Mouse (Mus musculus) forebrain, embryonic 14.5 days (tissue): ENCODE measurements around the gene Pdilt. TPM values are rescaled to one million over a fixed set of nuclear protein-coding genes. Genes with fewer than 3 reads are reported as not detected.
"Not testable (repeated sequence)": the region's sequence is repeated elsewhere in the genome, so short reads cannot be mapped to it uniquely, and the experiment has no call there.

ENCODE experiments used
- ATAC-seq: fragments of 200-750 bp; cut with Nextera tagmentation; 2 replicates; pipeline ENCODE4 v1.8.0; 2017; ENCODE audit warnings: mild to moderate bottlenecking, moderate library complexity
- DNase-seq: peaks from one replicate; pipeline ENCODE4 v3.0.0-alpha.2; 2015; ENCODE audit warnings: low spot score
- H3K27ac ChIP-seq: fragments of 300-500 bp; sonication (generic); 2 replicates; pipeline ENCODE4 v1.5.1; 2014; ENCODE audit warnings: low read depth, mild to moderate bottlenecking, control low read depth, low read length, moderate library complexity
- H3K27me3 ChIP-seq: fragments of 300-500 bp; sonication (generic); replicated peaks from 2 replicates; pipeline ENCODE4 v1.6.1; 2014; ENCODE audit warnings: low read length, control low read depth, mixed read lengths; ENCODE audit not compliant: control insufficient read depth, insufficient read depth
- H3K36me3 ChIP-seq: fragments of 300-500 bp; sonication (generic); 2 replicates; pipeline ENCODE4 v1.6.1; 2014; ENCODE audit warnings: low read length, control low read depth; ENCODE audit not compliant: control insufficient read depth, insufficient read depth
- H3K4me1 ChIP-seq: fragments of 300-500 bp; sonication (generic); 2 replicates; pipeline ENCODE4 v1.6.1; 2014; ENCODE audit warnings: antibody characterized with exemption, low read length, control low read depth; ENCODE audit not compliant: control insufficient read depth, insufficient read depth
- H3K4me2 ChIP-seq: fragments of 300-500 bp; sonication (generic); 2 replicates; pipeline ENCODE4 v1.6.1; 2014; ENCODE audit warnings: mild to moderate bottlenecking, control low read depth, low read length
- H3K4me3 ChIP-seq: fragments of 300-500 bp; sonication (generic); 2 replicates; pipeline ENCODE4 v1.5.1; 2014; ENCODE audit warnings: low read depth, low read length, control low read depth
- H3K9ac ChIP-seq: fragments of 300-500 bp; sonication (generic); 2 replicates; pipeline ENCODE4 v1.6.1; 2014; ENCODE audit warnings: mild to moderate bottlenecking, low read length, control low read depth, moderate library complexity
- H3K9me3 ChIP-seq: fragments of 300-500 bp; sonication (generic); replicated peaks from 2 replicates; pipeline ENCODE4 v1.6.1; 2016; ENCODE audit warnings: low read length, control low read depth, mixed read lengths; ENCODE audit not compliant: control insufficient read depth
- WGBS: fragments of 180-500 bp; shearing (Covaris S2); extraction: QIAGEN DNeasy Blood & Tissue Kit; methylation state at CpG from one replicate; pipeline ENCODE4 v1.1.7; 2014; 5-methylcytosine and 5-hydroxymethylcytosine counted together
- polyA plus RNA-seq: library from polyadenylated mRNA; unstranded; fragments of >200 nt; fragmentation: Nextera tagmentation; extraction: Ambion mirVana; gene quantifications from 2 replicates; pipeline ENCODE4 v1.2.1, GENCODE M21; 2014

The Pdilt gene
- polyA plus RNA-seq, result 0.10 TPM in 1 of 2 replicates, not detected in the other

GRCm38 (mm10) chr7:119523389-119523788 lies at the start of gene Pdilt:
Gene Pdilt (minus strand): TSS chr7:119523489.
- H3K9me3 ChIP-seq, result no peaks in the 10 kb centered on the region
- H3K27me3 ChIP-seq, result no peaks in the 10 kb centered on the region
- H3K4me3 ChIP-seq, result no peak within 1 kb of the TSS
- no peak for DNase-seq
- no peaks in the 10 kb centered on the region for H3K36me3 ChIP-seq
- WGBS, result 73% methylated on average over 4 of the region's 4 CpGs
- H3K9ac ChIP-seq, result no peak within 1 kb of the TSS
- no peak for ATAC-seq
- H3K27ac ChIP-seq, result no peak within 1 kb of the TSS
- peaks cover 2% of the 10 kb centered on the region; the same call in 1 of the 2 replicates for H3K4me1 ChIP-seq
- no peak within 1 kb of the TSS for H3K4me2 ChIP-seq

- not testable (repeated sequence) for H3K27ac ChIP-seq, H3K27me3 ChIP-seq, DNase-seq, H3K4me2 ChIP-seq, H3K9me3 ChIP-seq, H3K4me3 ChIP-seq, H3K36me3 ChIP-seq, ATAC-seq, H3K4me1 ChIP-seq, H3K9ac ChIP-seq
- WGBS, result 83% methylated on average over 2 of the region's 2 CpGs
Measured at GRCm38 (mm10) chr7:119562476-119562875, 39.2 kb upstream of the Pdilt start.

GRCm38 (mm10) chr7:119561441-119561840 lies 38.2 kb upstream of the Pdilt start:
- H3K27ac ChIP-seq, result no peak overlapping the region
- no peaks in the 10 kb centered on the region for H3K27me3 ChIP-seq
- no peak overlapping the region for H3K4me3 ChIP-seq
- DNase-seq (no peak), ATAC-seq (no peak)
- no peak overlapping the region for H3K4me2 ChIP-seq
- H3K9ac ChIP-seq, result no peak overlapping the region
- H3K36me3 ChIP-seq, result no peaks in the 10 kb centered on the region
- WGBS, result 39% methylated on average over 4 of the region's 4 CpGs
- H3K9me3 ChIP-seq, result no peaks in the 10 kb centered on the region
- H3K4me1 ChIP-seq, result no peaks in the 10 kb centered on the region

DNA sequence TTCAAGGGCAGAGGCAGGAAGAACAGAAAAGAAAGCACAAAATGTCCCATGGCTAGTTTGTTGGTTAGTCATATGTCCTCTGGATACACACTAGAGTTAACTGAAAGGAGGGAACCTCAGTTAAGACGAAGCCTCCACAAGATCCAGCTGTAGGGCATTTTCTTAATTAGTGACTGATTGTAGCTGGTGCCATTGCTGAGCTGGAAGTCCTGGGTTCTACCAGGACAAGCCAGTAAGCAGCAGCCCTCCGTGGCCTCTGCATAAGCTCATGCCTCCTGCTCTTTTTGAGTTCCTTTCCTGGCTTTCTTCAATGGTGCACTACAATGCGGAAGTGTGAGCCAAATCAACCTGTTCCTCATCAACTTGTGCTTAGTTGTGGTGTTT lies 37.2 kb upstream of the Pdilt start:
- Histone ChIP-seq H3K9ac (no peak overlapping the region), H3K9me3 (no peaks in the 10 kb centered on the region), H3K36me3 (no peaks in the 10 kb centered on the region), H3K27me3 (no peaks in the 10 kb centered on the region), H3K27ac (no peak overlapping the region), H3K4me1 (no peaks in the 10 kb centered on the region), H3K4me2 (no peak overlapping the region), H3K4me3 (no peak overlapping the region)
- 86% methylated on average over 3 of the region's 3 CpGs for WGBS
- DNase-seq (no peak), ATAC-seq (no peak)

DNA sequence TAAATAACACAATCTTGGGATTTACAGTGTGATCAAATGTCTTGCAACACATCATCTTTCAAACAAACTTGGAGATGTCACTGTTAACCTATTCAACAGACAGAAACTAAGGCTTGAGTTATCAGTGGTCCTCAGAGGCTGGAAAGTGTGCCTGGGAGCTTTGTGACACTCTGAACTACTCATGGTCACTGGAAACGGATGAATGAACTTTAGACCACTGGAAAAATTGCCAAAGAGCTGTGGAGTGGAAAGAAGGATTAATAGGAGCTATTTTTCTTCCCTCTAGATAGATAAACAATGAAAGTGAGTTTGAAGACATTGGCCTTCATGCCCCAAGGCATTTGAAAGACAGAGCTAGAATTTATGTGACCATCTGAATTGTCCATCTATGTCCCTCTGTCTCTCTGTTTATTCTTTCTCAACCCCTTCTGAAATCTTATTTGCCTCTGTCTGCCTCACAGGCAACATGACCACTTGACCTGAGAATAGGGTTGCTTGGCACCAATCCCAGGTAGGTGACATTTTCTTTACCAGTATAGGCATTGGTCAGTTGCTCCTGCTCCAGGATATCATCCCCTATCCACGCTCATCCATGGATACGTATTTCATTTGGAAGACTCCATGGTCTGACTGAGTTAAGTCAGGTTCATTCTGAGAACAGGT lies 36.6 kb upstream of the Pdilt start:
- H3K36me3 ChIP-seq, result no peaks in the 10 kb centered on the region
- H3K9ac ChIP-seq, result no peak overlapping the region
- WGBS, result 89% methylated on average over 3 of the region's 3 CpGs
- no peaks in the 10 kb centered on the region for H3K4me1 ChIP-seq
- H3K4me2 ChIP-seq, result no peak overlapping the region
- no peak overlapping the region for H3K4me3 ChIP-seq
- no peaks in the 10 kb centered on the region for H3K9me3 ChIP-seq
- ATAC-seq, result no peak
- no peak overlapping the region for H3K27ac ChIP-seq
- no peak for DNase-seq
- H3K27me3 ChIP-seq, result no peaks in the 10 kb centered on the region

GRCm38 (mm10) chr7:119554040-119554439 lies 30.8 kb upstream of the Pdilt start, which contains the start of gene Acsm2:
Gene Acsm2 (plus strand): TSS chr7:119554340.
- no peaks in the 10 kb centered on the region for H3K9me3 ChIP-seq
- 93% methylated on average over 1 of the region's 1 CpGs for WGBS
- no peak for DNase-seq

DNA sequence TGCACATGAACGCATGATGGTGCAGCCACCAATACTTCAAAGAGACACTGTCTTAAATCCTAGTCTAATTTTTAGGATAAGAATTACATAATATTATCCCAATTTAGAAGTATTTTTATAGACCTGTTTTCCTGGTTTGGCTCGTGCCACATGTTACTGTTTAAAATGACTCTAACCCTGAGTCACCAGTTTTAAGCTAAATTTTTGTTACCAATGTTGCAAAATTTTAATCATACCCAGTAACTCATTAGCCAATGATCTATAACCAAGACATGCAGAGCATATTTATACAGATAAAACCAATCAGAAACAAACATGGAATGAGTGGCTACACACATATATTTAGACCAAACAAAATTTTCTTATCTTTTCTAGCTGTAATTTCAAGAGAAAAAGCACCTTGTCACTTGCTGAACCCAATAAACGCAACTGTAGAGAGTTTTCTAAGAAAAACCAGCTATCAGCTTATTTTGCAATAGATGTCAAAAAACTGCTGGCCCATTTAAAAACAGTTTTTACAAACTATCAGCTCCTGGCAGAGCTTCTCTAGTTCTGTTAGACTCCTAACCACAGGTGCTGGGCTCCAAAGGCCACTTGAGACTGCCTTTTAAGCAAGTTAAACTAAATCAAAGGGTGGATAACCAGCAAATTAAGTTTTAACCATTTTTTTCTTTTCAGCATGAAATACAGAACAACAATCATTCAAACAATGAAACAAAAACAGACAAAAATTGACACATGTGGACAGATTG lies 27.4 kb upstream of the Pdilt start:
- no peaks in the 10 kb centered on the region for H3K9me3 ChIP-seq

More at GRCm38 (mm10) chr7:119554040-119554439, 30.8 kb upstream of the Pdilt start, which contains the start of gene Acsm2:
- no peaks in the 10 kb centered on the region for H3K27me3 ChIP-seq
- H3K4me1 ChIP-seq, result no peaks in the 10 kb centered on the region
- H3K27ac ChIP-seq, result no peak within 1 kb of the TSS
- H3K36me3 ChIP-seq, result no peaks in the 10 kb centered on the region
- H3K4me3 ChIP-seq, result no peak within 1 kb of the TSS
- no peak within 1 kb of the TSS for H3K9ac ChIP-seq
- no peak within 1 kb of the TSS for H3K4me2 ChIP-seq
- no peak for ATAC-seq

GRCm38 (mm10) chr7:119545572-119545971 lies 22.3 kb upstream of the Pdilt start:
- Histone ChIP-seq H3K4me1 (no peaks in the 10 kb centered on the region), H3K36me3 (no peaks in the 10 kb centered on the region), H3K27me3 (no peaks in the 10 kb centered on the region), H3K4me2 (no peak overlapping the region), H3K4me3 (no peak overlapping the region), H3K9ac (no peak overlapping the region), H3K9me3 (no peaks in the 10 kb centered on the region), H3K27ac (no peak overlapping the region)
- DNase-seq (no peak), ATAC-seq (no peak)

More for the DNA sequence above, 27.4 kb upstream of the Pdilt start:
- ATAC-seq (no peak), DNase-seq (no peak)
- Histone ChIP-seq H3K36me3 (no peaks in the 10 kb centered on the region), H3K27ac (no peak overlapping the region), H3K9ac (no peak overlapping the region), H3K4me1 (no peaks in the 10 kb centered on the region), H3K4me3 (no peak overlapping the region), H3K4me2 (no peak overlapping the region), H3K27me3 (no peaks in the 10 kb centered on the region)
- 89% methylated on average over 3 of the region's 3 CpGs for WGBS

DNA sequence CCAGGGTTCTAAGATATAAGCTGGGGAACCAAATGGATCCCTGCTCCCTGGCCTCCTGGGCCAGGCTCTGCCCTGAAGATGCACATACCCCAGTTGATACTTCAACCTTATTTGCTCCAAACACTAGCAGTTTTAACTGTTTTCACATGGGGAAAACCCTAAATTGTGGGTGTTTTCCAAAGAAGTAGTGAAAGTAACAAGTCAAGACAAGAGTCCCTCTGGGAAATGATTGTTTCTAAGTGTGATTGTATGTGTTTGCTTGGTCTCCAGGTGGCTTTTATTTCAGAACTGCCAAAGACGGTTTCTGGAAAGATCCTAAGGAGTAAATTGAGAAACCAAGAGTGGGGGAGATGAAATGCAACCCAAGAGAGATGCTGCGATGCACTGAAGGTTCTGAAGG lies 19.2 kb upstream of the Pdilt start:
- no peaks in the 10 kb centered on the region for H3K4me1 ChIP-seq
- H3K36me3 ChIP-seq, result no peaks in the 10 kb centered on the region
- no peak overlapping the region for H3K4me2 ChIP-seq
- H3K27me3 ChIP-seq, result no peaks in the 10 kb centered on the region
- ATAC-seq, result no peak
- no peaks in the 10 kb centered on the region for H3K9me3 ChIP-seq
- 85% methylated on average over 2 of the region's 2 CpGs for WGBS
- H3K9ac ChIP-seq, result no peak overlapping the region
- no peak for DNase-seq
- H3K4me3 ChIP-seq, result no peak overlapping the region
- no peak overlapping the region for H3K27ac ChIP-seq
